Mouse (Mus musculus) C2C12 (cell line): ENCODE measurements around the gene Eif5a. TPM values are rescaled to one million over a fixed set of nuclear protein-coding genes. Genes with fewer than 3 reads are reported as not detected.
"Not testable (repeated sequence)": the region's sequence is repeated elsewhere in the genome, so short reads cannot be mapped to it uniquely, and the experiment has no call there.

Experiments
- H3K27me3 ChIP-seq: one replicate; pipeline ENCODE4 v1.6.1; 2011; ENCODE audit not compliant: control insufficient read depth, insufficient read depth, insufficient read length
- H3K36me3 ChIP-seq: one replicate; pipeline ENCODE4 v1.6.1; 2011; ENCODE audit not compliant: control insufficient read depth, insufficient read depth
- H3K4me3 ChIP-seq: one replicate; pipeline ENCODE4 v1.5.1; 2011; ENCODE audit warnings: mild to moderate bottlenecking, control low read depth; ENCODE audit not compliant: poor library complexity, insufficient read depth, severe bottlenecking
- H3K79me2 ChIP-seq: one replicate; pipeline ENCODE4 v1.6.1; 2011; ENCODE audit not compliant: control insufficient read depth, insufficient read depth
- H3K79me3 ChIP-seq: one replicate; pipeline ENCODE4 v1.6.1; 2011; ENCODE audit warnings: low read depth, control low read depth
- H3ac ChIP-seq: one replicate; pipeline ENCODE3; 2011; ENCODE audit warnings: low read depth; ENCODE audit not compliant: control insufficient read depth, insufficient read length
- CEBPB ChIP-seq: IDR thresholded peaks from one replicate; pipeline ENCODE4 v1.6.1; 2011; ENCODE audit warnings: low read depth, mild to moderate bottlenecking, control low read depth, moderate library complexity
- CTCF ChIP-seq: IDR thresholded peaks from one replicate; pipeline ENCODE4 v1.5.1; 2011; ENCODE audit not compliant: control insufficient read depth, insufficient read depth, insufficient read length
- FOSL1 ChIP-seq: IDR thresholded peaks from one replicate; pipeline ENCODE4 v1.8.0; 2011; ENCODE audit warnings: mild to moderate bottlenecking, low read length; ENCODE audit not compliant: poor library complexity, insufficient read depth, severe bottlenecking
- MAX ChIP-seq: IDR thresholded peaks from one replicate; pipeline ENCODE4 v1.6.1; 2011; ENCODE audit warnings: mild to moderate bottlenecking, control low read depth
- MYOD1 ChIP-seq: IDR thresholded peaks from one replicate; pipeline ENCODE4 v1.6.1; 2011; ENCODE audit warnings: low read depth; ENCODE audit not compliant: control insufficient read depth, insufficient read length
- MYOG ChIP-seq: IDR thresholded peaks from one replicate; pipeline ENCODE4 v1.6.1; 2011; ENCODE audit not compliant: control insufficient read depth, insufficient read length; ENCODE audit errors: extremely low read depth
- USF1 ChIP-seq: IDR thresholded peaks from one replicate; pipeline ENCODE4 v1.6.1; 2011; ENCODE audit warnings: low read depth, mild to moderate bottlenecking, control low read depth, moderate library complexity
- polyA plus RNA-seq: library from polyadenylated mRNA; unstranded; fragments of >200 nt; fragmentation: generic; extraction: Trizol; gene quantifications from one replicate; pipeline ENCODE4 v1.2.1, GENCODE M21; 2012; ENCODE audit warnings: missing spikeins

Gene Eif5a
- polyA plus RNA-seq, 1 experiment = 2,142 TPM

- TF ChIP-seq MAX (no peak), MYOG (no peak), MYOD1 (no peak), USF1 (no peak), CTCF (no peak)
- Histone ChIP-seq H3K79me3 (no peaks in the 10 kb centered on the region), H3ac (no peak overlapping the region), H3K27me3 (peaks cover 44% of the 10 kb centered on the region), H3K36me3 (no peaks in the 10 kb centered on the region), H3K4me3 (no peak overlapping the region), H3K79me2 (no peaks in the 10 kb centered on the region)
Measured at GRCm38 (mm10) chr11:69934681-69935080, 12.9 kb upstream of the Eif5a start.

- Histone ChIP-seq H3K79me2 (no peaks in the 10 kb centered on the region), H3K4me3 (no peak overlapping the region), H3K79me3 (no peaks in the 10 kb centered on the region), H3ac (peak overlapping the region; percentile 51), H3K36me3 (no peaks in the 10 kb centered on the region), H3K27me3 (peaks cover 41% of the 10 kb centered on the region)
- TF ChIP-seq CTCF (peak; percentile 81), USF1 (no peak)
Measured at GRCm38 (mm10) chr11:69934169-69934568, 12.4 kb upstream of the Eif5a start.

- Histone ChIP-seq H3ac (no peak overlapping the region), H3K4me3 (no peak overlapping the region), H3K27me3 (peaks cover 30% of the 10 kb centered on the region), H3K79me2 (no peaks in the 10 kb centered on the region), H3K36me3 (no peaks in the 10 kb centered on the region), H3K79me3 (no peaks in the 10 kb centered on the region)
- TF ChIP-seq CTCF (no peak), CEBPB (no peak), MAX (no peak), FOSL1 (no peak)
Measured at GRCm38 (mm10) chr11:69933066-69933465, 11.3 kb upstream of the Eif5a start.

- Histone ChIP-seq H3K27me3 (peaks cover 21% of the 10 kb centered on the region), H3K79me2 (no peaks in the 10 kb centered on the region), H3K4me3 (no peak overlapping the region), H3K79me3 (no peaks in the 10 kb centered on the region), H3K36me3 (no peaks in the 10 kb centered on the region), H3ac (no peak overlapping the region)
- TF ChIP-seq MYOD1 (no peak), CTCF (no peak), FOSL1 (no peak), MAX (no peak), USF1 (no peak), CEBPB (no peak), MYOG (no peak)
Measured at GRCm38 (mm10) chr11:69932254-69932653, 10.5 kb upstream of the Eif5a start.

- no peaks in the 10 kb centered on the region for H3K79me2 ChIP-seq
- H3K27me3 ChIP-seq = peaks cover 17% of the 10 kb centered on the region
- no peak for TF ChIP-seq MYOD1
- no peaks in the 10 kb centered on the region for H3K79me3 ChIP-seq
- H3ac ChIP-seq = no peak overlapping the region
- H3K36me3 ChIP-seq = no peaks in the 10 kb centered on the region
- H3K4me3 ChIP-seq = no peak overlapping the region
Measured at GRCm38 (mm10) chr11:69931769-69932168, 10.0 kb upstream of the Eif5a start.

- Histone ChIP-seq H3K79me3 (no peaks in the 10 kb centered on the region), H3K4me3 (no peak overlapping the region), H3K36me3 (no peaks in the 10 kb centered on the region), H3K27me3 (peaks cover 9% of the 10 kb centered on the region), H3ac (no peak overlapping the region), H3K79me2 (no peaks in the 10 kb centered on the region)
- TF ChIP-seq MAX (no peak), MYOD1 (no peak), USF1 (no peak), CTCF (no peak), FOSL1 (no peak), MYOG (no peak), CEBPB (no peak)
Measured at GRCm38 (mm10) chr11:69930967-69931537, 9.3 kb upstream of the Eif5a start.

GRCm38 (mm10) chr11:69930176-69930575 is 8.4 kb upstream of the Eif5a start:
- H3K79me3 ChIP-seq, H3K27me3 ChIP-seq, H3K79me2 ChIP-seq, H3ac ChIP-seq, H3K36me3 ChIP-seq, H3K4me3 ChIP-seq: not testable (repeated sequence)
